Mouse (Mus musculus): ENCODE results near the gene Dlg5. TPM values are rescaled to one million over a fixed set of nuclear protein-coding genes. Genes with fewer than 3 reads are reported as not detected.

The Dlg5 gene
- polyA plus RNA-seq, 2 experiments: 0.96 to 2.1 TPM

GRCm38 (mm10) chr14:24262915-24263314 lies 17.2 kb upstream of the Dlg5 start:
- H3K36me3 ChIP-seq (replicated peaks; ENCODE audit: control insufficient read depth, insufficient read depth, low read depth): no peaks in the 10 kb centered on the region
- 39% methylated on average over 2 of the region's 2 CpGs for WGBS (ENCODE audit: insufficient replicate concordance)
- no peaks in the 10 kb centered on the region for H3K4me1 ChIP-seq (replicated peaks; ENCODE audit: control insufficient read depth in 2 of 2, insufficient read depth in 2 of 2, low read length in 1 of 2)
- no peaks in the 10 kb centered on the region for H3K27me3 ChIP-seq (ENCODE audit: control insufficient read depth, insufficient read depth, low read length)
- ATAC-seq (ENCODE audit: insufficient read depth): no peak
- H3K9ac ChIP-seq (replicated peaks): no peak overlapping the region
- no peak overlapping the region for H3K27ac ChIP-seq
- H3K9me3 ChIP-seq (ENCODE audit: control insufficient read depth, low read length): no peaks in the 10 kb centered on the region
- no peak overlapping the region for H3K4me2 ChIP-seq (ENCODE audit: low read depth)
- TF ChIP-seq CTCF (IDR thresholded peaks at IDR 0.05; ENCODE audit: low read depth) (no peak), EP300 (IDR thresholded peaks at IDR 0.05; ENCODE audit: low read depth) (no peak)
- no peak overlapping the region for H3K4me3 ChIP-seq (ENCODE audit: insufficient read depth in 1 of 2, low read depth in 2 of 2, low read length in 2 of 2)
- no peak for DNase-seq (ENCODE audit: low read depth in 3 of 3, low spot score in 3 of 3)

GRCm38 (mm10) chr14:24262382-24262781 lies 16.7 kb upstream of the Dlg5 start:
- DNase-seq (ENCODE audit: low read depth in 3 of 3, low spot score in 3 of 3) (no peak), ATAC-seq (ENCODE audit: insufficient read depth) (no peak)
- no peaks in the 10 kb centered on the region for H3K4me1 ChIP-seq (replicated peaks; ENCODE audit: control insufficient read depth in 2 of 2, insufficient read depth in 2 of 2, low read length in 1 of 2)
- H3K27me3 ChIP-seq (ENCODE audit: control insufficient read depth, insufficient read depth, low read length): no peaks in the 10 kb centered on the region
- no peaks in the 10 kb centered on the region for H3K9me3 ChIP-seq (ENCODE audit: control insufficient read depth, low read length)
- no peak overlapping the region for H3K4me3 ChIP-seq (ENCODE audit: insufficient read depth in 1 of 2, low read depth in 2 of 2, low read length in 2 of 2)
- H3K36me3 ChIP-seq (replicated peaks; ENCODE audit: control insufficient read depth, insufficient read depth, low read depth): no peaks in the 10 kb centered on the region
- H3K27ac ChIP-seq: no peak overlapping the region
- 62% methylated on average over 6 of the region's 6 CpGs for WGBS (ENCODE audit: insufficient replicate concordance)
- H3K9ac ChIP-seq (replicated peaks): no peak overlapping the region
- no peak for TF ChIP-seq CTCF (IDR thresholded peaks at IDR 0.05; ENCODE audit: low read depth)
- no peak overlapping the region for H3K4me2 ChIP-seq (ENCODE audit: low read depth)

GRCm38 (mm10) chr14:24260391-24260790 lies 14.7 kb upstream of the Dlg5 start:
- no peak for ATAC-seq (ENCODE audit: insufficient read depth)
- Histone ChIP-seq H3K4me3 (ENCODE audit: insufficient read depth in 1 of 2, low read depth in 2 of 2, low read length in 2 of 2) (no peak overlapping the region), H3K9me3 (ENCODE audit: control insufficient read depth, low read length) (no peaks in the 10 kb centered on the region), H3K4me2 (ENCODE audit: low read depth) (no peak overlapping the region), H3K27me3 (ENCODE audit: control insufficient read depth, insufficient read depth, low read length) (no peaks in the 10 kb centered on the region), H3K36me3 (replicated peaks; ENCODE audit: control insufficient read depth, insufficient read depth, low read depth) (no peaks in the 10 kb centered on the region), H3K4me1 (replicated peaks; ENCODE audit: control insufficient read depth in 2 of 2, insufficient read depth in 2 of 2, low read length in 1 of 2) (no peaks in the 10 kb centered on the region), H3K27ac (no peak overlapping the region), H3K9ac (replicated peaks) (no peak overlapping the region)
- no peak for DNase-seq (ENCODE audit: low read depth in 3 of 3, low spot score in 3 of 3)
- TF ChIP-seq EP300 (IDR thresholded peaks at IDR 0.05; ENCODE audit: low read depth): no peak
- TF ChIP-seq CTCF (IDR thresholded peaks at IDR 0.05; ENCODE audit: low read depth): no peak
- whole genome bisulfite sequencing (ENCODE audit: insufficient replicate concordance): 36% methylated on average over 4 of the region's 4 CpGs

GRCm38 (mm10) chr14:24255956-24256355 lies 10.2 kb upstream of the Dlg5 start:
- no peaks in the 10 kb centered on the region for H3K36me3 ChIP-seq (replicated peaks; ENCODE audit: control insufficient read depth, insufficient read depth, low read depth)
- WGBS (ENCODE audit: insufficient replicate concordance): 30% methylated on average over 2 of the region's 2 CpGs

GRCm38 (mm10) chr14:24253611-24254202 lies 8.0 kb upstream of the Dlg5 start:
- DNase-seq (ENCODE audit: low read depth in 3 of 3, low spot score in 3 of 3) (no peak), ATAC-seq (ENCODE audit: insufficient read depth) (no peak)
- Histone ChIP-seq H3K27ac (no peak overlapping the region), H3K36me3 (replicated peaks; ENCODE audit: control insufficient read depth, insufficient read depth, low read depth) (no peaks in the 10 kb centered on the region), H3K4me2 (ENCODE audit: low read depth) (no peak overlapping the region), H3K9me3 (ENCODE audit: control insufficient read depth, low read length) (no peaks in the 10 kb centered on the region), H3K4me3 (ENCODE audit: insufficient read depth in 1 of 2, low read depth in 2 of 2, low read length in 2 of 2) (no peak overlapping the region), H3K27me3 (ENCODE audit: control insufficient read depth, insufficient read depth, low read length) (no peaks in the 10 kb centered on the region), H3K4me1 (replicated peaks; ENCODE audit: control insufficient read depth in 2 of 2, insufficient read depth in 2 of 2, low read length in 1 of 2) (no peaks in the 10 kb centered on the region), H3K9ac (replicated peaks) (no peak overlapping the region)
- WGBS (ENCODE audit: insufficient replicate concordance): 8% methylated on average over 8 of the region's 8 CpGs
- no peak for TF ChIP-seq CTCF (IDR thresholded peaks at IDR 0.05; ENCODE audit: low read depth)
- no peak for TF ChIP-seq EP300 (IDR thresholded peaks at IDR 0.05; ENCODE audit: low read depth)

More at GRCm38 (mm10) chr14:24255956-24256355, 10.2 kb upstream of the Dlg5 start:
- H3K4me1 ChIP-seq (replicated peaks; ENCODE audit: control insufficient read depth in 2 of 2, insufficient read depth in 2 of 2, low read length in 1 of 2): no peaks in the 10 kb centered on the region
- no peaks in the 10 kb centered on the region for H3K27me3 ChIP-seq (ENCODE audit: control insufficient read depth, insufficient read depth, low read length)
- no peak overlapping the region for H3K4me2 ChIP-seq (ENCODE audit: low read depth)
- DNase-seq (ENCODE audit: low read depth in 3 of 3, low spot score in 3 of 3) (no peak), ATAC-seq (ENCODE audit: insufficient read depth) (no peak)
- H3K27ac ChIP-seq: no peak overlapping the region
- no peak overlapping the region for H3K4me3 ChIP-seq (ENCODE audit: insufficient read depth in 1 of 2, low read depth in 2 of 2, low read length in 2 of 2)
- TF ChIP-seq EP300 (IDR thresholded peaks at IDR 0.05; ENCODE audit: low read depth) (no peak), CTCF (IDR thresholded peaks at IDR 0.05; ENCODE audit: low read depth) (no peak)
- H3K9ac ChIP-seq (replicated peaks): no peak overlapping the region
- H3K9me3 ChIP-seq (ENCODE audit: control insufficient read depth, low read length): no peaks in the 10 kb centered on the region
